Mouse (Mus musculus): Measurements from ENCODE around the gene Blmh.

Gene Blmh

DNA sequence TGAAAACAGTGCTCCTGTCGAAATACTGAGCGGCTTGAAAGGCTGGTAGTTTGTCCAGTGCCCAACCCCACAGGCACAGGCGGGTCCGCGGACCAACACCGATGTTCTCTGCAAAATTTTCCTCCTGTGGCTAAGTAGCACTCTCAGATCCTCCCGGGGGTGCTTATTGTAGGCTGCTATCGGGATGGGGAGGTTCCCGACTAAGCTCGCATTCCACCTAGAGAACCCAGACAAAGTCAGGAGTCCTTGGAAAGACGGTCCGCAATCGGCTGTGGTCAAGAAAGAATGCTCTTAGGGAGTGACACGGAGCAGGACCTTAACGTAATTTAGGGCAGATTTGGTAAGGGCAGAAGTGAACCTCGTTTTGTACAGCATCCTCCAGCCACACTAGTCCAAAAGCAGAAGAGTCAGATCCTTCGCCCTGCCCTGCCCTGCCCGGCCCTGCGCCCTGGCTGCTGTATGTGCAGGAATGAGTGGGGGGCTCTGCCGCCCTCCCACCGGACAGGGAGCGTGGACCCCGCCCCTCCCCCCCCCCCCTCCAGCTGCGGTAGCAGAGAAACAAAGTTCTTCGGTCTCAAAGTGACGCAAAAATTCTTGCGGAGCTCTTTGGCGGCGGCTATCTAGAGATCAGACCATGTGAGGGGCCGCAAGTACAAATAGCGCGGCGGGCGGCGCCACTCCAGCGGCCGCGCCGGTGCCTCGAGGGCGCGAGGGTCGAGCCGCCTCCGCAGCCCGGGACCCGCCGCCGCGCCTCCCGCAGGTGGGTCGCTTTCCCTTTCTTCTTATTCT is 73.5 kb downstream of the Blmh start, which contains the start of gene Slc6a4:
Slc6a4 (plus strand) TSS at position 688 of the 789 bp plus-strand sequence.
- DNase-seq (ENCODE audit: low spot score in 2 of 2), result no peak

DNA sequence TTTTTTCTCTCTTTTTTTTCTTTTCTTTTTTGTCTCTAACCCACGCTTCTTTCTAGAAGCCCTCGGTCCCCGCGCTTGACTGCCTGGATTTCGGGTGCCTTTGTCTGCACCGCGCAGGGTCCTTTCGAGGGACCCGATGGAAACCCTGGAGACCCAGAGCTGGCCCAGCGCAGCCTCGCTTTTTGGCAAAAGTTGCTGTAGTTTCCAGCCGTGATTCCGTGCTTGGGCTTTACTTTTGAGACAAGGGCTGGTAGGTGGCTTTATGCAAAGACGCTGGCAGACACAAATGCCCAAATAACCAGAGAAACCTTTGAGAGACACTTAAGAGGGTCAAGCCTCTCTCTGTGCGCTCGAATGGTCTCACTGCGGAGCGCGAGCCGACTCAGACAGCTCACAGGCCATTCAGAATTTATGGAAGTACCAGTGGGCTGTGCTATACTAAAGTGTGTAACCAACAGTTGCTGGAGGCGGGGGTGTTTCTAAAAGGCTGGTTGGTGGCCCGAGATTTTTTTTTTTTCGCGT is 74.2 kb downstream of the Blmh start:
- no peak for DNase-seq (ENCODE audit: low spot score in 2 of 2)

- no peak for DNase-seq (ENCODE audit: low spot score in 2 of 2)
Measured at GRCm38 (mm10) chr11:77000741-77001140, 76.1 kb downstream of the Blmh start.

DNA sequence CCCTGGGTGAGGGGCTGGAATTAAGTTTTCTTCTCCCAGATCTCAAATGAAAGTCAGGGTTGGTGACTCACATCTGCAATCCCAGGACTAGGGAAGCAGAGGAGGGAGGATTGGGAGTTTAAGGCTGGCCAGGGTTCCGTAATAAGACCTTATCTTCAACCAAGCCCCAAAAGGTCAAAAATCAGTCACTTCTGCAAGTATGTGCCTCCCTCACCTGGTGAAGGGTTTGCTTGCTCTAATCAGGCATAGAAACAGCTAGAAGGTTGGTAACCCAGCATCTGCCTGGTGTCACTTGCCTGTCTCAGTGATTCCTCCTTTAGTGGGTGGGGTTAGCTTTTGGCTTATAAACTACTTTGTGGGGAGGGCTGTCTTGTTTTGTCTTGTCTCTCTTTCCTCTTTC is 77.8 kb downstream of the Blmh start:
- DNase-seq (ENCODE audit: low spot score in 2 of 2), result no peak

GRCm38 (mm10) chr11:77005881-77006280 is 81.3 kb downstream of the Blmh start:
- DNase-seq (ENCODE audit: low spot score in 2 of 2), result no peak

DNA sequence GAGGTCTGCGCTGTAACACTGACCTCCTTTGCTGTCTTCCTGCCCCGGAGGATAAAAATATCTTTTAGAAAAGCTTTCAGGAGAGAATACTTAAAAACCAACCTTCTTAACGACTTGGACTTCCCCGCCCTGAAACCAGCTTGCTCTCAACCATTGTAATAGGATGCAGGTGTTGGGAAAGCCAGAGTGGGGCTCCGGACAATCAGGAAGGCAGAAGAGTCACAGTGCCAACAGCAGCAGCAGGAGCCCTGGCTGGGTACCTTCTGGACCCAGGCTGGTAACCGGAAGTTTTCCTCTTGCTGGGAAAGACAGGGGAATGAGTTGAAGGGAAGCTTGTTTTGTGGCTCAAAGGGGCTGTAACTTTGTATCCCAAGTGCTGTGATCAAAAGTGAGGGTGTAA is 82.0 kb downstream of the Blmh start:
- DNase-seq (ENCODE audit: low spot score in 2 of 2), result no peak

GRCm38 (mm10) chr11:77009069-77010025 is 84.7 kb downstream of the Blmh start:
- no peak for DNase-seq (ENCODE audit: low spot score in 2 of 2)

GRCm38 (mm10) chr11:77010762-77011475 is 86.3 kb downstream of the Blmh start:
- DNase-seq (ENCODE audit: low spot score in 2 of 2), result no peak

GRCm38 (mm10) chr11:77018046-77018445 is 93.4 kb downstream of the Blmh start:
- DNase-seq (ENCODE audit: low spot score in 2 of 2), result no peak

- DNase-seq (ENCODE audit: low spot score in 2 of 2), result no peak
Measured at GRCm38 (mm10) chr11:77019539-77019938, 94.9 kb downstream of the Blmh start.

- no peak for DNase-seq (ENCODE audit: low spot score in 2 of 2)
Measured at GRCm38 (mm10) chr11:77021749-77022396, 97.3 kb downstream of the Blmh start.

DNA sequence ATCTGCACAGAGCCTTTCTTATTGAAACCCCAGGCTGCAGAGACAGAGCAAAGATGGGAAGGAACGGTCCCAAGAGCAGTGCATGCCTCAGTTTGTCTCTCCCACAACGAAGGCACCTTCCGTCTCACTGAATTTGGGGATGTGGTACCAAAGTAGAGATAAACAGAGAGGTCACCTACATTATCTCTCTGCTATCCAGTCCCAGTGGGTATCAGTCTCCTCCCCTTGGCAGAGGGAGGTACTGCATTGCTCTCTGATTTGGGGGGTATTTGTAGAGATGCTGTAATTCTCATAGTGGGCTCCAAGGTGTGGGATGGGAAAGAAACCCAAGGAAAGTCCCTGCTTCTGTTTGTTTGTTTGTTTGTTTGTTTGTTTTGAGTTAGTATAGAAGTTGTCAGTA is 102.0 kb downstream of the Blmh start:
- no peak for DNase-seq (ENCODE audit: low spot score in 2 of 2)

- DNase-seq (ENCODE audit: low spot score in 2 of 2), result no peak
Measured at GRCm38 (mm10) chr11:77028157-77028556, 103.5 kb downstream of the Blmh start.

- no peak for DNase-seq (ENCODE audit: low spot score in 2 of 2)
Measured at GRCm38 (mm10) chr11:77031151-77031934, 106.7 kb downstream of the Blmh start.

Data from frontal cortex, postnatal 25 days (tissue).